Mouse (Mus musculus): ENCODE measurements around the gene Stmn3. TPM values are rescaled to one million over a fixed set of nuclear protein-coding genes. Genes with fewer than 3 reads are reported as not detected.

Stmn3 gene
- polyA plus RNA-seq, 2 experiments = 0.06 to 0.09 TPM

GRCm38 (mm10) chr2:181307144-181307804, 7.0 kb downstream of the Stmn3 start:
- no peaks in the 10 kb centered on the region for H3K4me1 ChIP-seq (replicated peaks; ENCODE audit: control insufficient read depth in 2 of 2, insufficient read depth in 2 of 2, low read length in 1 of 2)
- ATAC-seq (ENCODE audit: insufficient read depth) (no peak), DNase-seq (ENCODE audit: low read depth in 3 of 3, low spot score in 3 of 3) (no peak)
- H3K36me3 ChIP-seq (replicated peaks; ENCODE audit: control insufficient read depth, insufficient read depth, low read depth) = no peaks in the 10 kb centered on the region
- no peak overlapping the region for H3K4me3 ChIP-seq (ENCODE audit: insufficient read depth in 1 of 2, low read depth in 2 of 2, low read length in 2 of 2)
- H3K27ac ChIP-seq = no peak overlapping the region
- no peak overlapping the region for H3K9ac ChIP-seq (replicated peaks)
- TF ChIP-seq CTCF (IDR thresholded peaks at IDR 0.05; ENCODE audit: low read depth) (peak; percentile 62), EP300 (IDR thresholded peaks at IDR 0.05; ENCODE audit: low read depth) (no peak)
- no peaks in the 10 kb centered on the region for H3K9me3 ChIP-seq (ENCODE audit: control insufficient read depth, low read length)
- WGBS (ENCODE audit: insufficient replicate concordance) = 15% methylated on average over 30 of the region's 30 CpGs
- H3K4me2 ChIP-seq (ENCODE audit: low read depth) = no peak overlapping the region
- peaks cover 34% of the 10 kb centered on the region for H3K27me3 ChIP-seq (ENCODE audit: control insufficient read depth, insufficient read depth, low read length)

GRCm38 (mm10) chr2:181304944-181305343, 9.4 kb downstream of the Stmn3 start:
- no peak for TF ChIP-seq EP300 (IDR thresholded peaks at IDR 0.05; ENCODE audit: low read depth)
- TF ChIP-seq CTCF (IDR thresholded peaks at IDR 0.05; ENCODE audit: low read depth) = no peak
- 56% methylated on average over 1 of the region's 1 CpGs for WGBS (ENCODE audit: insufficient replicate concordance)
- Histone ChIP-seq H3K9me3 (ENCODE audit: control insufficient read depth, low read length) (no peaks in the 10 kb centered on the region), H3K27ac (no peak overlapping the region), H3K4me3 (ENCODE audit: insufficient read depth in 1 of 2, low read depth in 2 of 2, low read length in 2 of 2) (no peak overlapping the region), H3K4me1 (replicated peaks; ENCODE audit: control insufficient read depth in 2 of 2, insufficient read depth in 2 of 2, low read length in 1 of 2) (no peaks in the 10 kb centered on the region), H3K9ac (replicated peaks) (no peak overlapping the region), H3K36me3 (replicated peaks; ENCODE audit: control insufficient read depth, insufficient read depth, low read depth) (no peaks in the 10 kb centered on the region; the same call in none of the 2 replicates), H3K4me2 (ENCODE audit: low read depth) (no peak overlapping the region), H3K27me3 (ENCODE audit: control insufficient read depth, insufficient read depth, low read length) (peaks cover 22% of the 10 kb centered on the region)
- no peak for DNase-seq (ENCODE audit: low read depth in 3 of 3, low spot score in 3 of 3)
- ATAC-seq (ENCODE audit: insufficient read depth) = no peak

GRCm38 (mm10) chr2:181302041-181302440, 12.3 kb downstream of the Stmn3 start:
- TF ChIP-seq CTCF (IDR thresholded peaks at IDR 0.05; ENCODE audit: low read depth) (no peak; the same call in 1 of the 2 replicates), EP300 (IDR thresholded peaks at IDR 0.05; ENCODE audit: low read depth) (no peak)
- Histone ChIP-seq H3K4me3 (ENCODE audit: insufficient read depth in 1 of 2, low read depth in 2 of 2, low read length in 2 of 2) (no peak overlapping the region), H3K27ac (no peak overlapping the region), H3K27me3 (ENCODE audit: control insufficient read depth, insufficient read depth, low read length) (peaks cover 8% of the 10 kb centered on the region), H3K4me1 (replicated peaks; ENCODE audit: control insufficient read depth in 2 of 2, insufficient read depth in 2 of 2, low read length in 1 of 2) (no peaks in the 10 kb centered on the region), H3K9ac (replicated peaks) (no peak overlapping the region), H3K4me2 (ENCODE audit: low read depth) (no peak overlapping the region), H3K9me3 (ENCODE audit: control insufficient read depth, low read length) (no peaks in the 10 kb centered on the region), H3K36me3 (replicated peaks; ENCODE audit: control insufficient read depth, insufficient read depth, low read depth) (no peaks in the 10 kb centered on the region; the same call in none of the 2 replicates)
- DNase-seq (ENCODE audit: low read depth in 3 of 3, low spot score in 3 of 3) (peak in 2 of 3 experiments; percentile 33 to 45), ATAC-seq (ENCODE audit: insufficient read depth) (no peak; the same call in 1 of the 2 replicates)
- 37% methylated on average over 3 of the region's 3 CpGs for WGBS (ENCODE audit: insufficient replicate concordance)

- peaks cover 8 to 17% of the 10 kb centered on the region in 2 experiments for H3K4me1 ChIP-seq (replicated peaks; ENCODE audit: control insufficient read depth in 2 of 2, insufficient read depth in 2 of 2, low read length in 1 of 2)
- no peaks in the 10 kb centered on the region for H3K9me3 ChIP-seq (ENCODE audit: control insufficient read depth, low read length)
- H3K27ac ChIP-seq = no peak overlapping the region
- WGBS (ENCODE audit: insufficient replicate concordance) = 26% methylated on average over 1 of the region's 1 CpGs
- TF ChIP-seq EP300 (IDR thresholded peaks at IDR 0.05; ENCODE audit: low read depth) = no peak
- TF ChIP-seq CTCF (IDR thresholded peaks at IDR 0.05; ENCODE audit: low read depth) = no peak
- no peaks in the 10 kb centered on the region for H3K27me3 ChIP-seq (ENCODE audit: control insufficient read depth, insufficient read depth, low read length)
- no peak overlapping the region for H3K4me2 ChIP-seq (ENCODE audit: low read depth)
- no peak overlapping the region for H3K9ac ChIP-seq (replicated peaks)
- no peak overlapping the region for H3K4me3 ChIP-seq (ENCODE audit: insufficient read depth in 1 of 2, low read depth in 2 of 2, low read length in 2 of 2)
- DNase-seq (ENCODE audit: low read depth in 3 of 3, low spot score in 3 of 3) = no peak
- ATAC-seq (ENCODE audit: insufficient read depth) = no peak
- H3K36me3 ChIP-seq (replicated peaks; ENCODE audit: control insufficient read depth, insufficient read depth, low read depth) = no peaks in the 10 kb centered on the region
Observed at GRCm38 (mm10) chr2:181290937-181291336, 23.4 kb downstream of the Stmn3 start.

GRCm38 (mm10) chr2:181288691-181289090, 25.6 kb downstream of the Stmn3 start:
- WGBS (ENCODE audit: insufficient replicate concordance) = 65% methylated on average over 3 of the region's 3 CpGs
- Histone ChIP-seq H3K27me3 (ENCODE audit: control insufficient read depth, insufficient read depth, low read length) (no peaks in the 10 kb centered on the region), H3K9me3 (ENCODE audit: control insufficient read depth, low read length) (no peaks in the 10 kb centered on the region), H3K9ac (replicated peaks) (peak overlapping the region; percentile 80), H3K4me2 (ENCODE audit: low read depth) (peak overlapping the region; percentile 91), H3K36me3 (replicated peaks; ENCODE audit: control insufficient read depth, insufficient read depth, low read depth) (peaks cover 5% of the 10 kb centered on the region), H3K4me1 (replicated peaks; ENCODE audit: control insufficient read depth in 2 of 2, insufficient read depth in 2 of 2, low read length in 1 of 2) (peaks cover 11 to 20% of the 10 kb centered on the region in 2 experiments), H3K4me3 (ENCODE audit: insufficient read depth in 1 of 2, low read depth in 2 of 2, low read length in 2 of 2) (peak overlapping the region; percentile 61 to 69; a peak in 3 of 4 replicates), H3K27ac (peak overlapping the region; percentile 38; the same call in 1 of the 2 replicates)
- TF ChIP-seq CTCF (IDR thresholded peaks at IDR 0.05; ENCODE audit: low read depth) (no peak), EP300 (IDR thresholded peaks at IDR 0.05; ENCODE audit: low read depth) (no peak)
- no peak for ATAC-seq (ENCODE audit: insufficient read depth)
- no peak for DNase-seq (ENCODE audit: low read depth in 3 of 3, low spot score in 3 of 3)
